Mouse (Mus musculus) kidney, adult 2 months (tissue): ENCODE measurements around the gene Txndc11.

ENCODE experiments used
- CTCF ChIP-seq: fragments of 200-500 bp; conservative IDR thresholded peaks from 2 replicates; pipeline ENCODE4 v1.5.1; 2011; ENCODE audit warnings: low read depth, mild to moderate bottlenecking, control low read depth, low read length, moderate library complexity, mixed read lengths; ENCODE audit not compliant: insufficient read depth, insufficient read length
- POLR2A ChIP-seq: fragments of 200-500 bp; IDR thresholded peaks from one replicate; pipeline ENCODE4 v1.6.1; 2011; ENCODE audit warnings: low read depth, low read length, control low read depth

- TF ChIP-seq POLR2A (no peak), CTCF (no peak)
Observed at GRCm38 (mm10) chr16:11176884-11177244, 42.4 kb upstream of the Txndc11 start.
